Mouse (Mus musculus) adrenal gland, postnatal 14 days (tissue): ENCODE data around the gene Ankrd24. TPM values are rescaled to one million over a fixed set of nuclear protein-coding genes. Genes with fewer than 3 reads are reported as not detected.
"Not testable (repeated sequence)": the region's sequence is repeated elsewhere in the genome, so short reads cannot be mapped to it uniquely, and the experiment has no call there.

Source experiments
- DNase-seq: peaks from one replicate; pipeline ENCODE4 v3.0.0; 2021; ENCODE audit warnings: mixed read lengths
- total RNA-seq: library from RNA; stranded (reverse); gene quantifications from 2 replicates; pipeline ENCODE4 v1.2.3, GENCODE M21; 2021

Ankrd24 gene
- total RNA-seq, 1 experiment from 2014 or later = 18.1 TPM

DNA sequence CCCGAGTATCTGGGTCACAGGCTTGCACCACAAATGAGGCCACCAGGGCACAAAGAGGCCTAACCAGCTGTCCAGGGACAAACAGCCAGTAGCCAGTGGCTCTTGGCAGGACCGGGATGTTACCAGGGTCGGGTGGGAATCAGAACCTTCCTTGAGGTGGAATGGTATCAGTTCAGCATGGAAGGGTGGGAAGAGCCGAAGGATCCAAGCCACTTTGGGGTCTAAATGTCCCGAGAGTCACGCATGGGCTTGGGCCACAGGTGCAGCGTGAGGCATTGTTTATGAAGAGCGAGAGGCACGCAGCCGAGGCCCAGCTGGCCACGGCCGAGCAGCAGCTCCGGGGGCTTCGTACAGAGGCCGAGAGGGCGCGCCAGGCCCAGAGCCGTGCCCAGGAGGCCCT is 16.4 kb downstream of the Ankrd24 start:
- no peak for DNase-seq

DNA sequence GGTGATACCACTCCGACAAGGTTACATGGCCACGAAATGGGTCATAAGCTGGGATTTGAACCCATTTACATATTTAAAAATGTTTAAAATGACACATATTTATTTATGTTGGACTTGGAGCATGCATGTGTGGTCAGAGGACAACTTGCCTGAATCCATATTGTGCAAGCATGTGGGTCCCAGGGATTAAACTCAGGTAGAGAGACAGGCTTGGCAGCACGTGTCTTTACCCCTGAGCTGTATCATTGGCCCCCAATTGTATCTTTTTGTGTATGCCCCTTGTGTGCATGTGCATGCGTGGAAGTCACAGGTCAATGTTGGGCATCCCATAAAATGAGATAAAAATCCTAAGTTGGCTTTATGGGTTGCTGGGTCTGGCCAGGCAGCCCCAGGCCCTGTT is 17.1 kb downstream of the Ankrd24 start:
- no peak for DNase-seq

DNA sequence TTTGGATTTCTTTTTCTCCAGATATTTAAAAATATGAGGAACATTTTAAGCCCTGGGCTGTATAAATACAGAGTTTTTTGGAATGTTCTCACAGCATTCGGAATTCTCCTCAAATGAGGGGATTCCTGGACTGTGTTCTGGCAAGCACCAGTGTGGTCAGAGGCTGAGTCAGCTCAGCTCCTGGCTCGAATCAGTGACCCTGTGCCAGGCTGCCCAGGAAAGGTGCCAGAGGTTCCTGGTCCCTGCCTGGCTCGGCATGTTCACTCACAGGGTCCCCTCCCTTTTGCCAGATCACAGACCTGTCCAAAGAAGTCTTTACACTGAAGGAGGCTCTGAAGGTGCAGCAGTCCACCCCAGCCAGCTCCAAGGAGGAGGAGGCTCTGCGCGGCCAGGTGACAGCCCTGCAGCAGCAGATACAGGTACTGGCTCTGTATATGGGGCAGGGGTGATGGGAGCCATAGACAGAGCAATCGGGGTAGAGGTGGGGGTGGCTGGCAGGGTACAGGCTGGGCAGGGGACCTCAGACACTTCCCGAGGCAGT is 17.7 kb downstream of the Ankrd24 start:
- DNase-seq = peak; percentile 65

DNA sequence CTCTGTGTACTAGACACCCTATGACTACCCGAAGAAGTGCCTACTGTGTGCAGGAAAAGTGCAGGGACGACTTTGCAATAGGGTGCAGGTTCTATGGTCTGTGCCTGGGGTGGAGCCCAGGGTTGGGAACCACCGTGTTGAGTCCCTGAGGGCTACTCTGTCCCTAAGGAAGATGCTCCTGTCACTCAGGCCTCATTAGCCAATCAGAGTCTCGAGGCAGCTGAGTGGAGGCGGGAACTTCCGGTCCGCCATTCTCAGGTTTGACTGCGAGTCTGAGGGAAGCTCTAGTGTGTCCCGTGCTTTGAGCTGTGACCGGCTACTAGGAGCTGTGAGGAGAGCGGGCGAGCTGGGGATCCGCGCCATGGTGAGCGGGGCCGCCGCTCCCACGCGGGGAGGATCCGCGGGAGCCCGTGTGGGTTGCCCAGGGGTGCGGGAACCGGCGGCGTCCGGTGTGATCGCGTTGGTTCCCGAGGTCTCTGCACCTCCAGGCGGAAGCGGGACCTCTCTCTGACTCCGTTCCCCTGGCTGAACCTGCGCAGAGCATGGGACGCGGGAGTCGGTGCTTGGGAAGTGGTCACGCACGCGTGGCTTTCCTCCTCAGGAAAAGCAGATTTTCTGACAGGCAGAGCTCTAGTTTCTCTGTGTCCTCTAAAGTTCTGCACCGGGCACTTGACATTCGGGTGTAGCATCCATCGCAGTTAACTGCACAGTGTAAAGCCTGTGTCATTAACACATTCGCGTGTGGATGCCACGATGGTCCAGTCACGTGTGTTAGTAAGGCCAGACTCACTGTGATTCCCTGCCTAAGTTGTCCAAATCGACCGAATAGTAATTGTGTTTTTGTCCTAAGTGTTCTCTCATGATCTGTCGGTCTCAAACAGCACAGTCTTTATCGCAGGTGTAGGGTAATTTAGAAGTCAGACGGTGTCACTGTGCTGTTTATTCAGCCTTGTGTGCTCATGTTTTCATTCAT is 20.7 kb downstream of the Ankrd24 start, which contains the start of gene Gm10778:
TSS of gene Gm10778 (plus strand) at position 257 of the 973 bp plus-strand sequence.
- DNase-seq = peak; percentile 90

DNA sequence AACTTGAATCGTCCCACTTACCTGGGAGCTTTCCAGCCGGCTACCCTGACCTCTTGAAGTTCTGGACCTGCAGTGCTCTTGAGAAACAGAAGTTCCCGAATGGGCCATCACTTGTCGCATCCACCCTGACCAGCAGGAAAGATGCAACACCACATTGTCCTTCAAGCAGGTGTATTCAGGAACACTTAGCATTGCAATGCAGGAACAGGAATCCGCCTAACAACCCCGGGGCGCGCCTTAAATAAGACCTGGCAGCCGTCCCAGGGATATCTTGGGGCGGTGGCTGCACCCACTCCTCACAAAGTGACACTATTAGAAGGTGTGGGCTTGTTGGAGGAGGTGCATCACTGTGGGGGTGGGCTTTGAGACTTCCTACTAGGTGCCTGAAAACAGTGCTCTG is 26.8 kb downstream of the Ankrd24 start:
- DNase-seq = no peak

DNA sequence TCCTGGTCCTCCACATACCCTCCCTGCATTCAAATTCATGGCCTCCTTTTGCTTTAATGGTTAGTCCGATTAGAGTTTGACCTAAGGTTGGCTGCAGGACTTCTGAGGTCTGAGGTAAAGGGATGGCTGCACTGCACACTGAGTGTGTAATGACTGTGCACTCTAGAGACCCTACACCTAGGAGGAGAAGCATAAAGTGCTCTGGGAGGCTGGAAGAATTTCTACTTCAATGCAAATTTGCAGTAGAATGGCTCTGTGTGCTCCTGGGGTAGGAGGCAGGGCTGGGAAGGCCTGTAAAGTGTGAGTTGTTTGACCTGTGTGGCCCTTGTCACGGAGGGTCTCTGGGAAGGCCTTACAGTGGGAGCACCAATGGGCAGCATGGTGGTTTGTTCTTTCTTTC is 27.8 kb downstream of the Ankrd24 start:
- no peak for DNase-seq

DNA sequence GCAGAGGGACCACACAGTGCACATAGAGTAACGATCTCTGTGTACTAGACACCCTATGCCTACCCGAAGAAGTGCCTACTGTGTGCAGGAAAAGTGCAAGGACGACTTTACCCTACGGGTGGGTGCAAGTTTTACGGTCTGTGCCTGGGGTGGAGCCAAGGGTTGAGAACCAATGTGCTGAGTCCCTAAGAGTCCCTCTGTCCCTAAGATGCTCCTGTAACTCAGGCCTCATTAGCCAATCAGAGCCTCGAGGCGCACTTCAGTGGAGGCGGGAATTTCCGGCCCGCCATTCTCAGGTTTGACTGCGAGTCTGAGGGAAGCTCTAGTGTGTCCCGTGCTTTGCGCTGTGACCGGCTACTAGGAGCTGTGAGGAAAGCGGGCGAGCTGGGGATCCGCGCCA is 58.8 kb downstream of the Ankrd24 start:
- DNase-seq = not testable (repeated sequence)

Other genes starting within 250 kb of the Ankrd24 start
- gene Dohh, start 244.1 kb upstream of the Ankrd24 start, total RNA-seq = 52.6 and 55.6 TPM in 2 replicates
- 0.48 and 1.6 TPM in 2 replicates for gene Gm48551, start 244.1 kb upstream of the Ankrd24 start, total RNA-seq
- 0.64 and 2.1 TPM in 2 replicates for gene Gm48552, start 239.5 kb upstream of the Ankrd24 start, total RNA-seq
- gene Smim24, start 235.5 kb upstream of the Ankrd24 start, total RNA-seq = 0.94 and 1.9 TPM in 2 replicates
- 90.1 and 104 TPM in 2 replicates for gene Nfic, start 172.9 kb upstream of the Ankrd24 start, total RNA-seq
- 0.48 and 0.98 TPM in 2 replicates for gene Celf5, start 145.8 kb upstream of the Ankrd24 start, total RNA-seq
- 102 and 107 TPM in 2 replicates for gene Ncln, start 132.1 kb upstream of the Ankrd24 start, total RNA-seq
- 2.3 and 7.4 TPM in 2 replicates for gene S1pr4, start 128.4 kb upstream of the Ankrd24 start, total RNA-seq
- 0.85 and 1.9 TPM in 2 replicates for gene Gna15, start 104.3 kb upstream of the Ankrd24 start, total RNA-seq
- 65.0 and 67.2 TPM in 2 replicates for gene Gna11, start 83.3 kb upstream of the Ankrd24 start, total RNA-seq
- gene Aes, start 69.1 kb upstream of the Ankrd24 start, total RNA-seq = 646 and 698 TPM in 2 replicates
- 17.8 and 18.1 TPM in 2 replicates for gene Tle2, start 54.0 kb upstream of the Ankrd24 start, total RNA-seq
- gene Tle6, start 27.5 kb upstream of the Ankrd24 start, total RNA-seq = 10.1 and 15.3 TPM in 2 replicates
- 2.0 TPM in 2 replicates for gene BC025920, start 22.3 kb upstream of the Ankrd24 start, total RNA-seq
- gene Sirt6, start 743 bp upstream of the Ankrd24 start, total RNA-seq = 22.2 and 24.3 TPM in 2 replicates
- gene Gm10778, start 20.5 kb downstream of the Ankrd24 start, total RNA-seq = 2.1 and 3.3 TPM in 2 replicates
- gene Zfp433, start 76.3 kb downstream of the Ankrd24 start, total RNA-seq = 6.0 and 8.7 TPM in 2 replicates
- gene Gm3055, start 142.6 kb downstream of the Ankrd24 start, total RNA-seq = 2.1 and 3.6 TPM in 2 replicates
- gene Gm4767, start 183.6 kb downstream of the Ankrd24 start, total RNA-seq = 1.8 and 2.1 TPM in 2 replicates
- gene Gm32687, start 235.4 kb downstream of the Ankrd24 start, total RNA-seq = 1.4 and 2.0 TPM in 2 replicates